In genomic region chr13:3636797-3637196, GRCm38 (mm10) we compare ENCODE assay signal across 8 mouse cellular contexts. TPM values are rescaled to one million over a fixed set of nuclear protein-coding genes. Genes with fewer than 3 reads are reported as not detected.
A peak's percentile ranks its signal among the peaks of the same experiment; 100 is the strongest.
DNase-seq lines count a peak whose midpoint lies in the region; ATAC-seq and TF ChIP-seq lines count a peak whose summit lies in the region.

No protein-coding gene starts in this region.

- 0 out of 2 replicates have a peak, but pooled peaks cover 3% of the 10 kb centered on the region for H3K27me3 ChIP-seq in limb, embryonic 10.5 days (ENCODE audit: low read depth, poor library complexity, severe bottlenecking)
- no peaks in the 10 kb centered on the region for H3K27me3 ChIP-seq in forebrain, embryonic 13.5 days

- WGBS in limb, embryonic 10.5 days = 68% methylated on average over 11 of the region's 11 CpGs
- 70% methylated on average over 11 of the region's 11 CpGs for WGBS in forebrain, embryonic 13.5 days

- 0 out of 2 replicates have a peak, but pooled peaks cover 5% of the 10 kb centered on the region for H3K4me1 ChIP-seq in limb, embryonic 10.5 days
- H3K4me1 ChIP-seq in forebrain, embryonic 13.5 days = no peaks in the 10 kb centered on the region

- H3K27ac ChIP-seq in gastrocnemius, adult 2 months = peak overlapping the region; percentile 54
- no peak overlapping the region for H3K27ac ChIP-seq in limb, embryonic 10.5 days
- H3K27ac ChIP-seq in forebrain, embryonic 13.5 days = no peak overlapping the region

- TF ChIP-seq CTCF in gastrocnemius, adult 2 months (IDR thresholded peaks at IDR 0.05) = no peak

- no peak overlapping the region for H3K9ac ChIP-seq in forebrain, embryonic 13.5 days

- peak overlapping the region; percentile 59 for H3K4me3 ChIP-seq in gastrocnemius, adult 2 months
- no peak overlapping the region for H3K4me3 ChIP-seq in limb, embryonic 10.5 days
- H3K4me3 ChIP-seq in forebrain, embryonic 13.5 days = no peak overlapping the region

- H3K9me3 ChIP-seq in limb, embryonic 10.5 days (replicated peaks) = no peaks in the 10 kb centered on the region
- no peaks in the 10 kb centered on the region for H3K9me3 ChIP-seq in forebrain, embryonic 13.5 days (replicated peaks)

- no peak for ATAC-seq in forebrain, embryonic 13.5 days

- H3K4me2 ChIP-seq in forebrain, embryonic 13.5 days = no peak overlapping the region

- intact Hi-C loops in gastrocnemius, adult 2 months (cut with DNase I) = no loop called here
- intact Hi-C loops in gastrocnemius, postnatal 36 days (cut with DNase I) = no loop called here

- H3K36me3 ChIP-seq in limb, embryonic 10.5 days = no peaks in the 10 kb centered on the region; the same call in 1 of the 2 replicates
- H3K36me3 ChIP-seq in forebrain, embryonic 13.5 days (ENCODE audit: poor library complexity, severe bottlenecking) = no peaks in the 10 kb centered on the region

- DNase-seq in gastrocnemius, adult 2 months = no peak
- DNase-seq in gastrocnemius, postnatal 36 days = no peak
- peak; percentile 47 for DNase-seq in adipocyte (ENCODE audit: low spot score)
- DNase-seq in kidney, postnatal 14 days = peak; percentile 31
- peak; percentile 44 to 54 for DNase-seq in natural killer cell, adult 2 months (ENCODE audit: low spot score in 2 of 2)
- no peak for DNase-seq in limb, embryonic 10.5 days (ENCODE audit: low spot score)
- DNase-seq in Muller cell, postnatal 12 days (ENCODE audit: inconsistent ontology term) = no peak

RNA-seq across cellular contexts. Expression of gene Asb13, which starts 3.0 kb away (rescaled TPM):
- total RNA-seq in gastrocnemius, adult 2 months (2021) = 10 to 100 TPM; 11.6 to 12.2 TPM
- 10 to 100 TPM; 11.1 to 14.2 TPM for total RNA-seq in gastrocnemius, postnatal 36 days (2021)
- polyA plus RNA-seq in limb, embryonic 10.5 days (2016; fragmentation: Nextera tagmentation; extraction: Ambion mirVana) = 14.9 and 16.1 TPM in 2 replicates
- 12.9 and 15.6 TPM in 2 replicates for polyA plus RNA-seq in forebrain, embryonic 13.5 days (2015; fragmentation: Nextera tagmentation; extraction: Ambion mirVana)

RNA-seq across cellular contexts. Expression of gene Fam208b, which starts 25.9 kb away (rescaled TPM):
- total RNA-seq in gastrocnemius, adult 2 months (2021) = 10 to 100 TPM in 1 of 2 experiments, 1 to 10 TPM in 1; 7.8 to 10.7 TPM
- 1 to 10 TPM; 5.5 to 7.4 TPM for total RNA-seq in gastrocnemius, postnatal 36 days (2021)
- 23.7 and 25.8 TPM in 2 replicates for polyA plus RNA-seq in limb, embryonic 10.5 days (2016; fragmentation: Nextera tagmentation; extraction: Ambion mirVana)
- polyA plus RNA-seq in forebrain, embryonic 13.5 days (2015; fragmentation: Nextera tagmentation; extraction: Ambion mirVana) = 19.5 and 21.0 TPM in 2 replicates

Comparison
In these comparisons a context has a peak if more than half of its experiments do, and no peak if none do; other contexts are left out.
1. DNase-seq: peak in adipocyte (single experiment), kidney, postnatal 14 days (single experiment) and natural killer cell, adult 2 months (2 of 2); none in gastrocnemius, adult 2 months (single experiment), gastrocnemius, postnatal 36 days (0 of 2), limb, embryonic 10.5 days (single experiment) and Muller cell, postnatal 12 days (single experiment).